Mouse (Mus musculus) neural tube, embryonic 10.5 days (tissue): ENCODE results near the gene Drap1.

Experiments
- DNase-seq: peaks from one replicate; pipeline ENCODE4 v3.0.0-alpha.2; 2017; ENCODE audit warnings: low spot score; ENCODE audit errors: extremely low spot score

Gene Drap1

DNA sequence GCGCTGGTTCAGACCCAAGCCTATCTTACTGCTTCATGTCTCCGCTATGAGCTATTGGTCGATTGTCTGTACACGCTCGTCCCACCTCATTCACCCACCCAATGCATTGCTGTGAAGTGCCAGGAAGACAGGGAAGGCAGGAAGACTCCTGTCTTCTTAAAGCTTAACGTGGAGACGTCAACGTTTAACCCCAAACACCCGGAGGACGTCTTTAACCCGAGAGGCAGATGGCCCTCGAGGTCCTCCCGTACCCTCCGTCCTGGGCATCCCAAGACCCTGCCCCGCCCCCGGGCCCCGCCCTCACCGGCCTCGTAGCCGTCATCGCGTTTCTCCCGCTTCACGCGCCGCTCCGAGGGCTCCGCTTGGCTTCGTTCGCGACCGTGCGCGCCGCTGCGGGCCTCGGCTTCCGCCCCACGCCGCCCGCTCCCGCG is 36.8 kb downstream of the Drap1 start:
- DNase-seq = no peak

DNA sequence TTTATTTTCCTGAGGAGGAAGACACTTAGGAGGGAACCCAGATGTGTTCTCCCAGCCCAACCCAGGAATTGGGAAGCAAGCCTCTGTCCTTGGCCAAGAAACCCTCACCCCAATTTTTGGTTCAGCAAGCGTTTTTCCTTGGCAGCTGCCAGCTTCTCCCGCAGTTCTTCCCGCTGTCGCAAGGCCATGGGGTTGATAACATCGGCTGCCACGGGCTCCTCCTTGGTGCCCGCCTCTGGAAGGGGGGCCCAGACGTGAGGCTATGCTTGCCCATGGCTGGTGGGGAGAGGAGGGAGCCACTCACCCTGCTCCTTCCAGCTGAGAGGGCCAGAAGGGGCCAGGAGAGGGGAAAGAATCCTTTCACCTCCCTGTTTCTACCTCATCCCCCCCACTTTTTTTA is 40.1 kb downstream of the Drap1 start:
- no peak for DNase-seq

GRCm38 (mm10) chr19:5383326-5383725 is 41.5 kb downstream of the Drap1 start:
- DNase-seq = no peak

- DNase-seq = no peak
Measured at GRCm38 (mm10) chr19:5377446-5377845, 47.3 kb downstream of the Drap1 start.

GRCm38 (mm10) chr19:5374748-5375147 is 50.0 kb downstream of the Drap1 start:
- no peak for DNase-seq

DNA sequence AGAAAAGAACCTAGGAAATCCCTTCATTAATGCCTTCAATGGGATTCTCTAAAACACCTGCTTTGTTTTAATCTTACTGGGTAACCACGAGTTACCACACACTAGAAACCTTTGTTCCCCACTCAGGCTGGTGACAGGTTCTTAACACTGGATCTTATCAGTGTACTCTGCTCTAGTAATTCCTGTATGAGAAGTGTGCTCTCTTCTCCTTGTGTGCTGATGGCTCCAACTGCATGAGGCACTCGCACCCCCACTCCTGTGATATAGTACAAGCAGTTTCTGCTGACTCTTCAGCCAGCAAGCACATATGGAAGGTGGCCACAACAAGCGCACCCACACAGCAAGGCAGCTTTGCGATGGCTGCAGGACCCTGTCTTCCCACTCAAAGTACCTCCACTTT is 50.6 kb downstream of the Drap1 start:
- DNase-seq = no peak
